Mouse (Mus musculus) embryonic facial prominence, embryonic 14.5 days (tissue): ENCODE results near the gene Cbx7. TPM values are rescaled to one million over a fixed set of nuclear protein-coding genes. Genes with fewer than 3 reads are reported as not detected.
"Not testable (repeated sequence)": the region's sequence is repeated elsewhere in the genome, so short reads cannot be mapped to it uniquely, and the experiment has no call there.

Experiments used
- ATAC-seq: fragments of 200-750 bp; cut with Nextera tagmentation; 2 replicates; pipeline ENCODE4 v1.8.0; 2017; ENCODE audit warnings: low read depth, moderate number of reproducible peaks, moderate TSS enrichment
- DNase-seq: peaks from one replicate; pipeline ENCODE4 v3.0.0-alpha.2; 2015; ENCODE audit warnings: low spot score
- H3K27ac ChIP-seq: fragments of 300-500 bp; sonication (generic); replicated peaks from 2 replicates; pipeline ENCODE4 v1.5.1; 2014; ENCODE audit warnings: low read depth, mild to moderate bottlenecking, low read length, moderate library complexity
- H3K27me3 ChIP-seq: fragments of 300-500 bp; sonication (generic); replicated peaks from 2 replicates; pipeline ENCODE4 v1.6.1; 2014; ENCODE audit warnings: low read length; ENCODE audit not compliant: control insufficient read depth, insufficient read depth
- H3K36me3 ChIP-seq: fragments of 300-500 bp; sonication (generic); 2 replicates; pipeline ENCODE4 v1.6.1; 2014; ENCODE audit warnings: low read length, mixed read lengths; ENCODE audit not compliant: control insufficient read depth, insufficient read depth
- H3K4me1 ChIP-seq: fragments of 300-500 bp; sonication (generic); 2 replicates; pipeline ENCODE4 v1.6.1; 2014; ENCODE audit warnings: antibody characterized with exemption, low read length; ENCODE audit not compliant: control insufficient read depth, insufficient read depth
- H3K4me2 ChIP-seq: fragments of 300-500 bp; sonication (generic); 2 replicates; pipeline ENCODE4 v1.6.1; 2014; ENCODE audit warnings: low read depth, mild to moderate bottlenecking, low read length, moderate library complexity, mixed read lengths
- H3K4me3 ChIP-seq: fragments of 300-500 bp; sonication (generic); 2 replicates; pipeline ENCODE4 v1.5.1; 2014; ENCODE audit warnings: low read depth, mild to moderate bottlenecking, low read length
- H3K9ac ChIP-seq: fragments of 300-500 bp; sonication (generic); 2 replicates; pipeline ENCODE4 v1.6.1; 2014; ENCODE audit warnings: low read depth, mild to moderate bottlenecking, low read length, moderate library complexity, mixed read lengths
- H3K9me3 ChIP-seq: fragments of 300-500 bp; sonication (generic); 2 replicates; pipeline ENCODE4 v1.6.1; 2016; ENCODE audit warnings: low read length; ENCODE audit not compliant: control insufficient read depth
- WGBS: fragments of 180-500 bp; shearing (Covaris S2); extraction: QIAGEN DNeasy Blood & Tissue Kit; methylation state at CpG from one replicate; pipeline ENCODE4 v1.1.7; 2014; 5-methylcytosine and 5-hydroxymethylcytosine counted together
- polyA plus RNA-seq: library from polyadenylated mRNA; unstranded; fragments of >200 nt; fragmentation: Nextera tagmentation; extraction: Ambion mirVana; gene quantifications from 2 replicates; pipeline ENCODE4 v1.2.1, GENCODE M21; 2014

Cbx7 gene
- polyA plus RNA-seq, 1 experiment from 2014 or later, result 1.5 TPM

GRCm38 (mm10) chr15:79895221-79896079 lies 75.5 kb downstream of the Cbx7 start:
- H3K36me3 ChIP-seq, DNase-seq, ATAC-seq, H3K9ac ChIP-seq, H3K4me3 ChIP-seq, H3K9me3 ChIP-seq, H3K4me2 ChIP-seq, H3K27me3 ChIP-seq, H3K4me1 ChIP-seq: not testable (repeated sequence)
- H3K27ac ChIP-seq, result peak overlapping the region; percentile 24
- WGBS, result 71% methylated on average over 8 of the region's 23 CpGs

GRCm38 (mm10) chr15:79894343-79894742 lies 76.6 kb downstream of the Cbx7 start:
- Histone ChIP-seq H3K27ac (no peak overlapping the region), H3K9ac (no peak overlapping the region), H3K36me3 (no peaks in the 10 kb centered on the region), H3K4me1 (peaks cover 6% of the 10 kb centered on the region; the same call in 1 of the 2 replicates), H3K27me3 (peaks cover 3% of the 10 kb centered on the region; the same call in 1 of the 2 replicates), H3K9me3 (no peaks in the 10 kb centered on the region), H3K4me3 (no peak overlapping the region), H3K4me2 (no peak overlapping the region)
- no peak for ATAC-seq
- 76% methylated on average over 4 of the region's 4 CpGs for WGBS
- no peak for DNase-seq

GRCm38 (mm10) chr15:79893824-79894123 lies 77.1 kb downstream of the Cbx7 start:
- DNase-seq (no peak), ATAC-seq (no peak)
- no peaks in the 10 kb centered on the region for H3K9me3 ChIP-seq
- WGBS, result 43% methylated on average over 3 of the region's 3 CpGs
- peaks cover 6% of the 10 kb centered on the region; the same call in 1 of the 2 replicates for H3K4me1 ChIP-seq
- H3K9ac ChIP-seq, result no peak overlapping the region
- H3K27me3 ChIP-seq, result peaks cover 3% of the 10 kb centered on the region; the same call in 1 of the 2 replicates
- no peak overlapping the region for H3K27ac ChIP-seq
- H3K4me2 ChIP-seq, result no peak overlapping the region
- no peaks in the 10 kb centered on the region for H3K36me3 ChIP-seq
- H3K4me3 ChIP-seq, result no peak overlapping the region

GRCm38 (mm10) chr15:79892995-79893823 lies 77.7 kb downstream of the Cbx7 start:
- H3K27ac ChIP-seq, result no peak overlapping the region

GRCm38 (mm10) chr15:79892213-79892541 lies 78.7 kb downstream of the Cbx7 start:
- Histone ChIP-seq H3K27ac (peak overlapping the region; percentile 41; the same call in 1 of the 2 replicates), H3K9me3 (no peaks in the 10 kb centered on the region), H3K4me3 (peak overlapping the region; percentile 36), H3K9ac (peak overlapping the region; percentile 56), H3K4me2 (peak overlapping the region; percentile 54), H3K36me3 (no peaks in the 10 kb centered on the region), H3K27me3 (peaks cover 3% of the 10 kb centered on the region; the same call in 1 of the 2 replicates), H3K4me1 (peaks cover 6% of the 10 kb centered on the region; the same call in 1 of the 2 replicates)
- DNase-seq, result peak; percentile 80
- ATAC-seq, result peak; percentile 91
- 3% methylated on average over 11 of the region's 12 CpGs for WGBS

More at GRCm38 (mm10) chr15:79892995-79893823, 77.7 kb downstream of the Cbx7 start:
- no peak overlapping the region for H3K9ac ChIP-seq
- H3K27me3 ChIP-seq, result peaks cover 3% of the 10 kb centered on the region; the same call in 1 of the 2 replicates
- H3K9me3 ChIP-seq, result no peaks in the 10 kb centered on the region
- no peak for ATAC-seq
- no peak for DNase-seq
- H3K4me1 ChIP-seq, result peaks cover 6% of the 10 kb centered on the region; the same call in 1 of the 2 replicates
- peak overlapping the region; percentile 36 for H3K4me3 ChIP-seq
- H3K4me2 ChIP-seq, result peak overlapping the region; percentile 54
- no peaks in the 10 kb centered on the region for H3K36me3 ChIP-seq
- 64% methylated on average over 15 of the region's 15 CpGs for WGBS

- Histone ChIP-seq H3K36me3 (no peaks in the 10 kb centered on the region), H3K4me2 (peak within 1 kb of the TSS; percentile 54), H3K9ac (peak within 1 kb of the TSS; percentile 56), H3K4me1 (peaks cover 6% of the 10 kb centered on the region; the same call in 1 of the 2 replicates), H3K27me3 (peaks cover 3% of the 10 kb centered on the region; the same call in 1 of the 2 replicates), H3K9me3 (no peaks in the 10 kb centered on the region), H3K27ac (peak within 1 kb of the TSS; percentile 41; the same call in 1 of the 2 replicates), H3K4me3 (peak within 1 kb of the TSS; percentile 36)
- 2% methylated on average over 20 of the region's 20 CpGs for WGBS
- ATAC-seq (peak; percentile 62; the same call in 1 of the 2 replicates), DNase-seq (peak; percentile 70)
Observed at GRCm38 (mm10) chr15:79891436-79892212, 79.3 kb downstream of the Cbx7 start, which contains the start of gene Apobec3. Gene Apobec3 (plus strand): TSS chr15:79891659.

- H3K9me3 ChIP-seq, result no peaks in the 10 kb centered on the region
- peaks cover 5% of the 10 kb centered on the region; the same call in 1 of the 2 replicates for H3K4me1 ChIP-seq
- no peak overlapping the region for H3K9ac ChIP-seq
- H3K27me3 ChIP-seq, result no peaks in the 10 kb centered on the region
- no peak overlapping the region for H3K4me2 ChIP-seq
- no peak for ATAC-seq
- no peak for DNase-seq
- 80% methylated on average over 5 of the region's 5 CpGs for WGBS
- no peak overlapping the region for H3K4me3 ChIP-seq
- H3K36me3 ChIP-seq, result no peaks in the 10 kb centered on the region
- H3K27ac ChIP-seq, result no peak overlapping the region
Observed at GRCm38 (mm10) chr15:79884820-79885219, 86.1 kb downstream of the Cbx7 start.

- peaks cover 13% of the 10 kb centered on the region for H3K4me1 ChIP-seq
- peak overlapping the region; percentile 51 for H3K4me3 ChIP-seq
- under 1% methylated on average over 26 of the region's 30 CpGs for WGBS
- H3K27ac ChIP-seq, result peak overlapping the region; percentile 83
- DNase-seq (peak; percentile 94), ATAC-seq (peak; percentile 91)
- H3K9me3 ChIP-seq, result no peaks in the 10 kb centered on the region
- peak overlapping the region; percentile 66 for H3K9ac ChIP-seq
- H3K36me3 ChIP-seq, result no peaks in the 10 kb centered on the region
- H3K27me3 ChIP-seq, result no peaks in the 10 kb centered on the region
- peak overlapping the region; percentile 67 for H3K4me2 ChIP-seq
Observed at GRCm38 (mm10) chr15:79883352-79883822, 87.5 kb downstream of the Cbx7 start.
